Mouse (Mus musculus) monocyte, adult 59 days (primary cell): ENCODE measurements around the gene Prrc2a. TPM values are rescaled to one million over a fixed set of nuclear protein-coding genes. Genes with fewer than 3 reads are reported as not detected.

Experiments used
- total RNA-seq, 2 experiments: library from RNA; stranded (reverse); gene quantifications; one replicate each; pipeline ENCODE4 v1.2.4; 2023

Prrc2a gene
- 100 to 1,000 TPM; 227 to 228 TPM for total RNA-seq

DNA sequence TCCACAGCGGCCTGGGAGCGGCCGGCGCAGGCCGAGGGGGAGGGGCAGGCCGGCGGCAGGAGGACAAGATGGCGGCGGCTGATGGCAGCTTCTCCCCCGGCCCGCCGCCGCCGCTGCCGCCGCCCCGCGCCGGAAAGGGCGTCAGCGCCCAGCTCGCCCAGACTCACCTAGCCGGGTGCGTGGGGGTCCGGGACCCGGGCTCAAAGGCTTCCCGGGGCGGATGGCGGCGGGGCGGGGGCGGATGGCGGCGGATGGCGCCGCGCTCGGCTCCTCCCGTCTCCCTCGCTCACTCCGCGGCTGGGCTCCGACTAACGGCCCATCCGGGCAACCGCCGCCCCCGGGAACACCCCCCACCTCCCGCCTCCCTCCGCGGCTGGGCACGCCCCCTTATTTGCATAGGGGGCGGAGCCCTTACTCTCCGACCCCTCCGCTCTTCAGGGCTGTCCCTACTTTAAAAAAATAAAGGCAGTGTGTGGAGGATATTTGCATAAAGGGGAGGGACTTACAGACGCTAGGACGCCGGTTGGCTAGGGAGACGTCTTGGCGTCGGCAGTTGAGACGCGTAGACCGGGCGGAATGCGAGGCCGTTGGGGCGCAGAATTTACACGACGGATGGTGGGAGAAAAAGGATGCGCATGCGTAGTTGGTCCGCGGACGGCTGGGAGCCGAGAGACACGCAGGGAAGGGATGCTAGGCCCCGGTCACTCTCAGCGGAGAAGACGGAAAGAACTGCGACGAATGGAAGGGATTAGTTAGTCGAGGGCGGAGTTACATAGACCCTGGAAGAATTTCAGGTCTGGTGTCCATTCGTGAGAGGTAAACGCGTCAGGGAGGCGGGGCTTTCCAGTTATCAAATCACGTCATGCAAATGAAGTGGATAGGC is at the start of gene Prrc2a:
Prrc2a (minus strand) TSS at position 330 of the 883 bp plus-strand sequence.

DNA sequence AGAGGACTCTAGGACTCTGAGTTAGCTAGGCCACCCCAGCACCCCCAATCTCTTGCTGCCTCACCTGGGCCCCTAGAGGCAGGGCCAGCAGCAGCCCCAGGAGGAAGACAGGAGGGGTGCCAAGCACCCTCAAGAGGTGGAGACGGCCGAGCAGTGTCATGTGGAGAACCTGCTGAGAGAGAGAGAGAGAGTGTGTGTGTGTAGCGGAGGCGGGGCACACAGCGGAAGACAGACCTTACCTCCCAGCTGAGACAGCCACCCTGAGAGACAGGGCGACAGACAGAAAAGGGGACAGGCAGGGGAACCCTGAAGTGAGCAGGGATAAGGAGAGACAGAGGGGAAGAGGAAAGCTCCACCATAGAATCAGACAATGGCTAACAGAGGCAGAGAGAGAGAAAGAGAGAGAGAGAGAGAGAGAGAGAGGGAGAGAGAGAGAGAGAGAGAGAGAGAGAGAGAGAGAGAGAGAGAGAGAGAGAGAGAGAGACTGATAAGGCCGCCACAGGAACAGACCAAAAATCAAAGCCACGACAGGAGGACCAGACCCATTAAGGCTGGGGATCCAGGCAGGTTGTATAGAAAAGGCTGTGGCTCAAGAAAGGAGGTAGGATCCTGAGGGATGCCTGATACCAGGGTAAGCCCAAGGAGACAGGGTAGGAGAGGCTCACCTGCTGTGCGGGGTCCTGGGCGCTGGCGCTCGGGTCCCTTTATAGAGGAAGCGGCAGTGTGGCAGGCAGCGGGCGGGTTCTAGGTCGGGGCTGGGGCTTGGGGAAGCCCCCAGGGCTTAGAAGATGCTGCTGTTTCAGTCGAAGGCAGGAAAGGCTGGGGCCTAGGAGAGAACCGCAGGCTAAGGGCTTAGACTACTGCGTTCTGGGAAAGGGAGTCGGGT is 40.0 kb upstream of the Prrc2a start, which contains the start of gene Lta:
Lta (minus strand) TSS at position 858 of the 886 bp plus-strand sequence.

DNA sequence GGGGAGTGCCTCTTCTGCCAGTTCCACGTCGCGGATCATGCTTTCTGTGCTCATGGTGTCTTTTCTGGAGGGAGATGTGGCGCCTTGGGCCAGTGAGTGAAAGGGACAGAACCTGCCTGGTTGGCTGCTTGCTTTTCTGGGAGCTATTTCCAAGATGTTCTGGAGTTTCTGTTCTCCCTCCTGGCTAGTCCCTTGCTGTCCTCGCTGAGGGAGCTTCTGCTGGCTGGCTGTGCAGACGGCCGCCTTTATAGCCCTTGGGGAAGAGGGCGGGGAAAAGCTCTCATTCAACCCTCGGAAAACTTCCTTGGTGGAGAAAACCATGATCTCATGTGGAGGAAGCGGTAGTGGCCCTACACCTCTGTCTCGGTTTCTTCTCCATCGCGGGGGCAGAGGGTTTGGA is 37.1 kb upstream of the Prrc2a start, which contains the start of gene Tnf:
Tnf (minus strand) TSS at position 221 of the 400 bp plus-strand sequence.

DNA sequence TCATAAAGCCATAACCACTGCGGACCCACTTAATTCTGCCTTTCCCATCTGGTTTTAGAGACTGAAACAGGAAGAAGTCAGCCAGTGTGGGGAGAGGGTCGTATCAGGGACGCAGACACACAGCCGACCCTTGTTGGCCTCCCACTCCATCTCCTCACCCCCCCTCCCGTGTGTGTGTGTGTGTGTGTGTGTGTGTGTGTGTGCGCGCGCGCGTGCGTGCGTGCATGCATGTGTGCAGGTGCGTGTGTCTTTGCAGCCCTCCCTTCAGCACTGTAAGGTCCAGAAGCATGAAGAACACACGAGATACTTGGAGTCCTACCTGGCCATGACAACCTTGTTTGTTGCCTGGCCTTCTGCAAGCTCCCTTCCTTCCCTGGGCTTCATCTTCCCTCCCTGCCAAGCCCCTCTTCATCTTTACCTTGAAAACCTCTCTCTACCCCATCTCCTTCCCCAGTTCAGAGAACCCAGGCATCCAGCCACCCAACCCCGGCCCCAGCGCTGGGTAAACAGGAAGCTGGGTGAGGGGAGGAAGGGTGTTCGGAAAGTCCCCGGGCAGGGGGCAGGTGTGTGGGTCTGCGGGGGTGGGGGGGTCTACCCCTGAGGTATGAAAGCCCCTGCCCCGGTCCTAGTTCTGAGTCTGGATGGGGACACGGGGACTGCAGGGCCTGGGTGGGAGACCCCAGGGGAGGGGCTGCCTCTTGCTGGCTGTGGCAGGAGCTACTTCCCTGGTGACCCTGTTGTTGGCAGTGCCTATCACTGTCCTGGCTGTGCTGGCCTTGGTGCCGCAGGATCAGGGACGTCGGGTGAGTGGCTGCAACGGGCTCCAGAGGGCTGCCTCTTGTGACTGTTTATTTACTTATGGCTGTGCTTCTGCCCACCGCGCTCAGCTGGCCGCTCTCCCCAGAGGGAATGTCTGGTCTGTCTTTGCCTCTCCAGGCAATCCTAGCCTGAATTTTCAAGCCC is 29.5 kb upstream of the Prrc2a start, which contains the start of gene Ltb:
Ltb (plus strand) TSS at position 559 of the 963 bp plus-strand sequence.

DNA sequence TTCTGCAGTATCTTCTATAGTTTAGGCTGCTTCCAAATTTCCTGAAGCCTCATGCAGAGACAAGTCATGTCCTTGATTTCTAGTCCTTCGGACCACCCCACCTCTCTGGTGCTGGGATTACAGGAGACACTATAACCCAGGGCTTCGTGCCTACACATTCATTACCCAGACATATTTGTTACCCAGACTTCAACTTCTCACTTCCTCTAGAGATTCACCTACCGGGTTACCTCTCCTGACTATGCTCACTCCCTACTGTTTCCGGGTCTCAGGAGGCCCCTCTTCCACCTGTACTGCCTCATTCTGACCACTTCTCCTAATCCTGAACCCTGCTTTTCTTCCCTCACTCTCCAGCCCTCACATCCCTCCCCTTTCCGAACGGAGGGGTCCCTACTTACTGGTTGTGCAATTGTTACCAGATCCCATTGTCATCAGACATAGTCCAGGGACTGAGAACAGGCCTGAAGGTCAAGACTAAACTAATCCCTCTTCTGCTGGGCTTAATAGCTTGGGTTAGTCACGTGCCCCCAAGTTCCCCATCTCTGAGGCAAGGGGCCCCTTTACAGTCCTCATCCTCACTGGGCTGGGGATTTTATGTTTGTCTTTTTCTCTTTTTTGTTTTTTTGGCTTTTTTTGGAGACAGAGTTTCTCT is 23.4 kb upstream of the Prrc2a start, which contains the start of gene Lst1:
Lst1 (minus strand) TSS at position 481 of the 652 bp plus-strand sequence.

DNA sequence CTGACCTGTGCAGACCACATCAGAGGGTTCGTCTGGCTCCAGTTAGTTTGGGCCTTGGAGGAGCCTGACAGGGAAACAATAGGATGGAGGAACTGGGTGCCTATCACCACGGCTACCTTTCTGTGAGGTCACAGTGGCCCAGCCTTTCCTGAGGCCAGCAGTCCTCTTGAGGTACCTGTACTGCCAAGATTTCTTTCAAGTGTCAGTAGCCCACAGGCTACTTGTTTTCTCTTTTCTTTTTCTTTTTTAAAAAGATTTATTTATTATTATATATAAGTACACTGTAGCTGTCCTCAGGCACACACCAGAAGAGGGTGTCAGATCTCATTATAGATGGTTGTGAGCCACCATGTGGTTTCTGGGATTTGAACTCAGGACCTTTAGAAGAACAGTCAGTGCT is 11.3 kb upstream of the Prrc2a start, which contains the start of gene Aif1:
Aif1 (minus strand) TSS at position 101 of the 400 bp plus-strand sequence.

DNA sequence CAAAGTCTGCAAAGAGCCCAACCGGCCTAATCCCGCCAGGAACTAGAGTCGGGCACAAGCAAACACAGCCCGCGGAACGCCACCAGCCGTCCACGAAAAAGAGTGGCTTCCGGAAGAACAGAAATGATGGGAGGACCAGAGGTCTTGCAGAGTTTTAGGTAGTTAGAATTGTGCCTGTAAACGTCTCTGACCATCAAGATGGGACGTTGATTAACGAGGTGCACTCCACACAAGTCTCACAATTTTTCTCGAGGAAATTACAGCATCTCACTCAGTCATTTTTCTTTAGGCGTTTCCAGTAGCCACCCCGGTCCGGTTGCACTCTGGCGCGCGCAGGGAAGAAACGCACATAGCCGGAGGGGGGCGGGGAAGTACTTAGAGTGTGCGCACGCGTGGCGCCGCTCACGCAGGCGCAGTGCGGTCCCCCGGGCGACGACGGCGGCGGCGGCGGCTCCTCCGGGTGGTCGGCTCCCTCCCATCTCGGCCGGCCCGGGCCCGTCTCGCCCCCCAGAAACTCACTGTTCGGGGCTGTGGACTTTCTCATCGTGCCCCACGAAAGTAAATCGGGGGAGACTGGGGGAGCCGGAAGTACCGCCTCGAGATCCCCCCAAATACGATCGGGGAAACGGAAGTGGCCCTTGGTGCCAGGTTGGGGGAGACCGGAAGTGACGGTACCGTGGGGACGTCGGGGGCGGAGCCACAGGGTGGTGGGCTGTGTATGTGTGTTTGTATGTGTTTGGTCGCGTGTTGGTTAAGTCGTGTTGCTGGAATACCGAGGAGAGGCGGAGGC is 29.7 kb downstream of the Prrc2a start, which contains the start of gene Bag6:
Bag6 (plus strand) TSS at position 378 of the 790 bp plus-strand sequence.

DNA sequence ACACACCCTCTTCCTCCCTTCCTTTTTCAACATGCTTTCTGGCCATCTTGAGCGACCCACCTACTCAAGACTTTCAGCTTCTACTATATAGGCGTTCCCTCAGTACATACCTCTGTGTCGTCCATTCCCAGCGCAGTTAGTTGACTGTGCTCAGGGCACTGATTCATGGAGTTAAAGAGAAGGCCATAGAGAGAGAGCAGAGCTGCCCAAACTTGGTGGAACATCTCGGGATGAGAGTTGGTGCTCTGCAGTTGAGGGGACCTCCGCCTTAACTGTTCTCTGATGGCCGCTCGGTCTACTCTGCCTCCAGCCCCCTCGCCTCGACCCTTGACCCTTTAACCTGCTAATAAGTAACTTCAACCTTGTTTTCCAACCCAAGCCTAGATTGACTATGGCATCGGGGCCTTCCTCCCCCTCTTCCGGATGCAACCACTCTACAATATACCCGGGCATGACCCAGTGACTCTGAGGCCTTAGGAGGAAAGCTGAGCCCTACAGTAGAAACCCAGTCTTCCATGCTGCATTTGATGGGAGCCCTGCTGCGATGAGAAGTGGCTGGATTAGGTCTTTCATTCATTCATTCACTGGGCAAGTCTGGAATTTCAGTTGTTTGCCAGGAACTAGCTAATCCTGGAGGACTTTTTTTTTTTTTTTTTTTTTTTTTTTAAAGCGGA is 33.1 kb downstream of the Prrc2a start, which contains the start of gene Apom:
Apom (minus strand) TSS at position 551 of the 674 bp plus-strand sequence.

DNA sequence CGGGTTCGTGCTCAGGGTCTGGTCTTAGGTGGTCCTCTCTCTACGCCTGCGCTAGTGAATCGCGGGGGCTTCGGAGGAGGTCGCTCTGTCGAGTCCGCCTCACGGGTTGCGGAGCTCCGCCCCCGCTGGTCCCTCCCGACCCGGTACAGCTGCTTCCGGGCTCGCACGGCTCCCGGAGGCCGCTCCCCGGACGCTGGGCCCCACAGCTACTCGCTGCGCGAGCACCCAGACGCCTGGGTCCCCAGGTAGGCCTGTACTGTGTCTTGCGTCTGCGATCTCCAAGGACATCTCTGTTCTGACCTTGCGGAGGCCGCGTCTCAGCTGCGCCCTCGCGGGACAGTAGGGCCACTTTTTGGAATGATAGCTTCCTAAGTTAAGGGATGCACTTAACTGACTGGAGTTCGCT is 38.5 kb downstream of the Prrc2a start, which contains the start of gene D17H6S53E:
D17H6S53E (plus strand) TSS at position 168 of the 406 bp plus-strand sequence.

DNA sequence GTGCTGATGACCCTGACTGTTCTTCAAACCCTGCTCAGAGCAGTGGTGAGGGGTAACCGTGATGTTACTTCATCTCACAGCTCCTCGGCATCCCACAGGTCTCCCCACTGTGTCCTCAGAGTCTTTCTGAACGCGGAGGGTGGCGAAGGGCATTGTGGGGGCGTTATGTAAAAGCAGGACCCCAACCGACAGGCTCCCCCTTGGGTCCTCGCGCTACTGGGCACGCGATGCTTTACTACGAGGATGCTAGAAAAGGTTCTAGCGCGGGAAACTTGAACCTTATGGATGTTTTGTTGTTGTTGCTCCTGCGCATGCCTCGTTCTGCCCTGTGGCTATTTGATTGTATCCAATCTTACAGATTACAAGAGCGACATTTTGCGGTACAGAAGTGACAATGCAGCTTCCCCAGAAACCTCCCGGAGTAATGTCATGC is 42.8 kb downstream of the Prrc2a start, which contains the start of gene Csnk2b:
Csnk2b (minus strand) TSS at position 183 of the 433 bp plus-strand sequence.

DNA sequence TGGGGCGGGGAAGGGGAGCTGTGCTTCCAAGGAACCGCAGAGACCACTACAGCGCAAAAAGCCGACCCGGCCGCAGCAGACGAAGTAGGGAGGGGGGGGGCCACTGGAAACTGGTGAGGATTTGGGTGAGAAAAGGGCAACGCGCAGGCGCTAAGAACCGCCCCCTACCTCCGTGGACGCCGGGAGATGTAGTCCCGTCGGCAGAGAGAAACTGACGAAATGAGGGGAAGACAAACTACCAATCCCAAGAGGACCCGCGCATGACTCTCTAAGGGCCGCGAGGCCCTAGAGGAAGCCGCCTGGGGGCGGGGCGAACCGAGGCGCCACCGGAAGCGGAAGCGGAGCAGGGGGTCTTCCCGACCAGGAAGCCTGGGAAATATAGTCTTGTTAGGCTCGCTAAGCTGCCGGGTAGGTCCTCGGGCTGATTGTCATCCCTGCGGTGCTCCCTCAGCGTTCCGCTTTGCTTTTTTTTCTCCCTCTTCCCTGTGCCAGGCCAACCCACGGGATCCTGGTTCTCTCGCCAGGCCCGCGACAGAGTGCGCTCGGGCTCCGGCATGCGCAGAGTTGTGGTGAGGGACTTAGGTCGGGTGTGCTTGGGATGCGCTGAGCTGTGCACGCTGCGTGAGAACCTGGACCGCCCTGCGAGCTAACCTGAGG is 43.4 kb downstream of the Prrc2a start, which contains the start of gene Gpank1:
Gpank1 (plus strand) TSS at position 313 of the 657 bp plus-strand sequence.

DNA sequence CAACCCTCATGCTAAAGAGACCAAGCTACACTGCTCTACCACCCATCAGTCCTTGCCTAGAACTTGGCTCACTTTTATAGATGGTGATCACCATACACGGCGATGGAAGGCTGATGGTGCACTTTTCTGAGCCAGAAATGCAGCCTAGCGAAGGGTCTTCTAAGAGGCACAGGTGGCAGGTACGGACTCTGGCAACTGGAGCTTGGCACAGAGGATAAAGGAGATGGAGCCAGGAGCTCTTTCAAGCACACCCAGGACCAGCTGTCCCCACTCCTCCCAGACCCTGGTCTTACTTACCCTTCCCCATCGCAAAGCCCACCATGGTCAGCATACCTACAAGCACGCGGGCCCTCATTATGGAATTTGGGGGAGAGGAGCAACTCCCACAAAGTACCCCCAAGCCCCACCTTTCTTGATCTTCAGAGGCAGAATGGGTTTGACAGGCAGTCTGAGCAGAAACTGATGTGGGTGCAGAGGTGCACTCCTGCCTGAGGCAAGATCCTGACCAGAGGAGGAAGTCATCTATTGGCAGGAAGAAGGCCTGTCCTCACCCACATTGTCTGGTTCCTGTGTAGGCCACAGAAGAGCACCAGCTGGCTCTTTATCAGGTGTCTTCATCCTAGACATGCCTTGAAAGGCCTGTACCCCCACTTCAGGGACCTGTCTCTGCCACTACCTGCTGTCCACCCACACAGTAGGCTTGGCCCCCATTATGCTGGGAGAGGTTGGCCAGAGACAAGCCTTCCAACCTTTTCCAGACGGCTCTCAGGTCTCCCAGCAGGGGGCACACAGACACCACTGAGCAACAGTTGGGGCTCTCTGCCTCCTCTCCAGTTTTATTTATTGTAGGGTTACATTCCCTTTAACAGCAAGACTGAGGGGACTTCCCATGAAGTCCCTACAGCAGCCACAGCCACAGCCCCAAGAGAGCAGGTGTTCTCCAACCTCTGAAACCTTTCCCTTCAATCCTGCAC is 49.4 kb downstream of the Prrc2a start, which contains the start of gene Ly6g5b:
Ly6g5b (minus strand) TSS at position 383 of the 974 bp plus-strand sequence.

DNA sequence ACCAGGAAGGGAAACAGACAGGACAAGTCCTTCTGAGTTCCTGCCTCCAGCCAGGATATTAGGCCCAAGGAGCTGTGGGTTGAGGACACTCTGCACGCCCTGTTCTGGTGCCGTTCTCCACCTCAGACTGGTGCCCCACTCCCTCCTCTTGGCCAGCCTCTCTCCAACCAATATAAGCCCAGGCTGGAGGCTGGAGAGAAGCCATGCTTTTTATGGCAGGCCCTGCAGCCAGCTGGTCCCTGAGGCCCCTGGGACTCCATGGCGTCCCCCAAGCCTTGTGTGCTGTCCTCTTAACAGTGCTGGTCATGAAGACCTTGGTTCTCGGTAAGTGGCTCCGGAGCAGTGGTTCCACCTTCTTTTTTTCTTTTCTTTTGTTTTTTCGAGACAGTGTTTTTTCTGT is 56.6 kb downstream of the Prrc2a start, which contains the start of gene Ly6g5c:
Ly6g5c (plus strand) TSS at position 183 of the 400 bp plus-strand sequence.

